Mouse (Mus musculus): ENCODE data around the gene Megf11.
"Not testable (repeated sequence)": the region's sequence is repeated elsewhere in the genome, so short reads cannot be mapped to it uniquely, and the experiment has no call there.

Gene Megf11

DNA sequence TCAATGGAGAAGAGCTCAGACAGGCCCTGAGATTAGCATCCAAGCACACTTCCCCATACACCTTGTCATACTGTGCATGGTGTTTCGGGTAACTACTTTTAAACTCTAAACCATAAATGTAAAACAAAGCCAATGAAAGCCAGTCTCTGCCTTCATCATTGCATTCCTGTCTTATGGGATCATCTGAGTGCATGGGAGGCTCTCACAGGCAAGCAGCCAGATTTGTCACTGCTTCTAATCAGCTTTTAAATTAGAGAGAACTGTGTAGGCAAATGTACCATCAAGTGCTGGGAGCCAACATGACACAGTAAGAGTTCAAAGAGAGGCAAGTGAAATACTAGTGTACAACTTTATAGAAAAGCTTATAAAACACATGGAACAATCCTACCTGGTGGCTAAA, 316.2 kb downstream of the Megf11 start:
- DNase-seq (ENCODE audit: low spot score) = no peak

DNA sequence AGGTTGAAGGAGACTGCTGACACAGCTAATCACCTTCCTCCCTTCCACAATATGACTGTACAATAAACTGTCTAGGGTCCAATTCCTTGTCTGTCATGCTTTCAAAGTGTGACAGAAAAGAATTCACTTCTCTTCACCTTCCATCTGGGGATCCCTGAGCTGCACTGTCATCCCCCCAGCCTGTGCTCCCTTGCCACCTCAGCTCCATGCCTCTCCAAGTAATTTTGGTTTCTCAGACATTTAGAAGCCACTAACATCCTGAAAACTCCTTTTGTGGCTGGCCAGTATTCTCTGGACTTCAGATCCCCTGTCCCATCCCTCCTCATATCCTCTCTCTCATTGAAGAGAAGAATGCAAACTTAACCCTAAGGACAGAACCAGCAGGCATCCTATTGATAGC, 317.0 kb downstream of the Megf11 start:
- DNase-seq (ENCODE audit: low spot score) = no peak

DNA sequence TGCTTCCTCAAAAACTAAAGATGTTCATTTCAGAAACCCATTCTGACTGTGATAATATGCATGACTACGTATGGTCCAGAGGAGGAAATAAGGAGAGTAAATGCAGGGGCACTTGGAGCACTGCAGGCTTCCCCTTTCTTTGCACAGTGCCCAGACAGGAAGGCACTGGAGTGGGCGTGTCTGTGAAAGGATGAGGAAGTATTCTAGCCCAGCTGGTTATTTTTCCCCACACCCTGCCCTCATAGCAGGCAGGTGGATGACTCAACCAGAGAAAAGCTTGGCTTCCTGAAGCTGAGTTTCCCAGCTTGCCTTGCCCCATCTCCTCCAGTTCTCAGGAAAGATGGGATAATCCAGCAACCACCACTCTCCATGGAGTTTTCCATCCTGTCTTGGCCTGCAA, 317.5 kb downstream of the Megf11 start:
- DNase-seq (ENCODE audit: low spot score) = no peak

DNA sequence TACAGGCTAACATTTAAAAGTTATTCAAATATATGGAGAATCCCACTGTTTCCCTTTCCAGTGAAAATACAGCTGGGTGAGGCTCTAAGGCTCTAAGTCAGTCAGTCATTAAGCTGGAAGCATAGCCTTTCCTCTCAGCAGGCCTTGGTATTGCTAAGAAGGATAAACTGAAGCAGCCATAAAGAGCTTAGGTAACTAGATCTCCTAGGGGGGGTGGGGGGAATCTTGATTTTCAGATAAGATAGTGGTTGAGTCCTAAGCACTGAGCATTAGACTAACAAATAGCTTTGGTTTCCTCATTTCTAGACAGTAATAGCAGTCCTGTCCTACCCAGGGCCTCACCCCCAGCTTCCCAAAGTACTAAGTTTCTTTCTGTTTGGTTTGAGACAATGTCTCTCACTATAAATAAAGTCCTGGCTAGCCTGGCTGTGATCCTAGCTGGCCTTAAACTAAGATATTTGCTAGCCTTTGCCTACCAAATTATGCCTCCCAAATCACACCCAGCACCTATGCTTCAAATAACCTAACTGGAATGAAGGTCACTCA, 318.1 kb downstream of the Megf11 start:
- no peak for DNase-seq (ENCODE audit: low spot score)

DNA sequence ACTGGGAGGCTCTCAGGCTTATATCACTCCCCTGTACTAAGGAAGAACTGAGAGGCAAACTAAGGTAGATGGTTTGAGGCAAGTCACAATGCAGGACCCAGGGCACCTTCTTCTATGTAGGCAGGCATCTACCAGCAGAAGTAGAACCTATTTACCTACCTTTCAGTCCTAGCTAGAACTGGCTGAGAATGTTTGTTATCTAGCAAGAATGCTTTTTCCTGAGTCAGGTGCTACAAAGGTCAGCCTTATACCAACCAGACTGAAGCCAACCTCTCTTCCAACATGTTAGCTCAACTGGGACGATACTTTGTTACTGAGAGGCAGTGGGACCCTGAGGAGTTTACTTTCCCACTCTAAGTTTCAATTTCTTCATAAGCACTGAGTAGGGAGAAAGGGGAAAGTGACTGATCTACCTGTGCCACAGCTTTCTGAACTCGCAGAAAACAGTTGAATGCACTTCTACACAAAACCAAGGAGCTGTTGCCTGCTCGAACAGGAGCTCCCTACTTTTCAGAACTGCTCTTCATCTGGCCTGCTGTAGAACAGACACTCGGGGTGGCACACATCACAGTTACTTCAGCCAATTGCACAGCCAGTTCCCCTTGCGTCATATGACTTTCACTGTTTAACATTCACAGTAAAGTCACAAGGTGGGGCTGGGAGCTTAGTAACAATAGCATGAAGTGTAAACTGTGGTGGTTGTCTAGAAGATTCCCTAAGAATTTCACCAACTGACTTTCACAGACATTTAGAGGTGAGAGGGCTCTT, 318.8 kb downstream of the Megf11 start:
- peak; percentile 6 for DNase-seq (ENCODE audit: low spot score)

DNA sequence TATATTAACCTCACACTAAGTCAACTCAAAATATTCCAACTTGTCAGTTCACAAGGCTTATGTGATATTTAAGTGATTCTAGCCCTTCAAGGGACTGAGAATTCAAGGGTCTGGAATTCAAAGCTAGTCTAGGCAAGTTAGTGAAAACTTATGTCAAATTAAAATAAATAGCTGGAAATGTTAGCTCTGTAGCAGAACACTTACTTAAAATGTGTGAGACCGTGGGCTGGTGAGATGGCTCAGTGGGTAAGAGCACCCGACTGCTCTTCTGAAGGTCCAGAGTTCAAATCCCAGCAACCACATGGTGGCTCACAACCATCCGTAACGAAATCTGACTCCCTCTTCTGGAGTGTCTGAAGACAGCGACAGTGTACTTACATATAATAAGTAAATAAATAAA, 324.9 kb downstream of the Megf11 start:
- not testable (repeated sequence) for DNase-seq (ENCODE audit: low spot score)

DNA sequence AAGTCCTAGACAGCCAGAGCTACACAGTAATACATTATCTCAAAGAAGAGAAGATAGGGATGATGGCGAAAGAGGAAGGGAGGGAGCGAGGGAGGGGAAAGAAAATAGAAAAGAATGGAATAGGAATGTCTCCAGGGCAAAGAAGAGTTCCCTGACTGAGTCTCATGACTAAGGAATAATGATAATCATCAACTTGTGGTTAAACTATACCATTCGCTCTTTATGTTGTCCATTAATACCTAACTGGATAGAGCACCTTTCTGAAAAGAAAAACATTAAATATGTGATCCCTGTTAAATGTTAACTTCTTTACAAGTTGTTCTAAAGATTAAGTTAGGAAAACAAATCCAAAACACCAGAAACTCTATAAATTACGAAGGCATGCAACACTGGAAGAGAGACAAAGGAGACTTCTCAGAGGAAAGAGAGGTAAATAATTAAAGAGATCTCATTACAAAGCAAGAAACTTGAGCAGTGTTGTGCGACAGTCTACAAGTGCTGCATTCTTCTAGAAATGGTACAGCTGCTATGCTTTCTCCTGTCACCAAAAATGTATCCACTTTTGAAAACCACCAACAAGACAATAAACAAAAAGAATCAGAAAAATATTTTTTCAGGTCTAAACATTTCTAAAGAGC, 334.2 kb downstream of the Megf11 start:
- DNase-seq (ENCODE audit: low spot score) = no peak

DNA sequence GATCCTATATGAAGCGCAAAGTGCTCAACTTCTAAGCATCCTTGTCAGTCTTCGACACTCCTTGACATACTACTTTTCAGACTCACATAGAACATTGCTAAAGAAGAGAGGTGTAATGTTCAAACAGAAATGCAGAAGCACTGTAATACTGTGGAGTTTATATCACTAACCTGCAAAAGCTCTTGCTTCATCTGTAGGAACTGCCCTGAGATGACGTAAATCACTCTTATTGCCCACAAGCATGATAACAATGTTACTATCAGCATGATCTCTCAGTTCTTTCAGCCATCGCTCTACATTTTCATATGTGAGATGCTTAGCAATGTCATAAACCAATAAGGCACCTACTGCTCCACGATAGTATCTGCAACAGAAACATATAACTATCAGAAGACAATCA, 341.0 kb downstream of the Megf11 start:
- DNase-seq (ENCODE audit: low spot score) = no peak

DNA sequence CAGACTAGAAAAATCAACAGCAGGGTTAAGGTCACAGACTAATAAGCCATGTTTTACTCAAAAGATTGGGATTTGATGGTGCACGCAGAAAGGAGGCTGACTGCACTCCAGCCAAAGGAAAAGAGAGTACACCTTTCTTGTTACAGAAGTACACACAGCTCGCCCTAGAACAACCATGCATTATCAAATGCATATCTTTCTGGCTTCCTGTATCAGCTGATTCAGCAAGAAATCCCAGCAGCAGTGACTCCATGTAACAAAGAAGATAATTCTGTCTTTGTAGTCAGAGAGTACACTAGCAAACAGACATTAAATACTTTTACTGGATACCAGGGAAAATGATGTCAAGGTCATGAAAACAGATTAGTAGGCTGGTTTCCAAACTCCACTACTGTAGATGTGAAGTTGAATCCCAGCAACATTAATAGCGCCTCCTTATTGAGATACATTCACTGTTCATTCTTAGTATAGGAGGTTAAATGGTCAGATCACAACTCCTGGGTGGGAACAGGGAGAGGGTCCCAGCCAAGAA, 345.7 kb downstream of the Megf11 start:
- no peak for DNase-seq (ENCODE audit: low spot score)

DNA sequence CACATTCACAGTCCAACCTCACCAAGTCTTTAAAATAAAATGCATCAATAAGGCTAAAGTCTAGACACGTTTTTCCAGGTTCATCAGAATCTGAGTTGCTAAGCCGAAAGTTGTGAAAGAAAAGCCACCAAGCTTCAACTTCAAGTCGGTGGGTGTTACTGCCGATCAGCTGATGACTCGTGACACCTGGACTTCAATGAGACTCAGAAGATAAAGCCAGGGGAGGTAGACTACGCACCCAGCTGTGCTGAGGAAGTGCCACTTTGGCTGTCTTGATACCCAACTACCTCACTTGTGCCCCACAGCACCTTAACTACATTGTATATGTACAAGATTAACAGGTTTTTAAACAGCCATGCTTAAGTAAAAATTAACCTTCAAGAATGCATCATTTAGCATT, 348.7 kb downstream of the Megf11 start:
- DNase-seq (ENCODE audit: low spot score) = no peak

DNA sequence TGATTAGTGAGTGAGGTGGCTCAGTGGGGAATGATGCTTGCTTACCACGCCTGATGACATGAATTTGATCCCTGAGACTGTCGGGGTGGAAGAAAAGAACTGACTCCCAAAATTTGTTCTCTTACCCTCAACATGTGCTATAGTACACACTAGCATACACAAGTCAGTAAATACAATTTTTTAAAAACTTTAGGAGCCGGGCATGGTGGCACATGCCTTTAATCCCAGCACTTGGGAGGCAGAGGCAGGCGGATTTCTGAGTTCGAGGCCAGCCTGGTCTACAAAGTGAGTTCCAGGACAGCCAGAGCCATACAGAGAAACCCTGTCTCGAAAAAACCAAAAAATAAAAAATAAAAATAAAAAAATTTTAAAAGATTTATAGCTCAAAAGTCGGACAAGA, 349.6 kb downstream of the Megf11 start:
- not testable (repeated sequence) for DNase-seq (ENCODE audit: low spot score)

DNA sequence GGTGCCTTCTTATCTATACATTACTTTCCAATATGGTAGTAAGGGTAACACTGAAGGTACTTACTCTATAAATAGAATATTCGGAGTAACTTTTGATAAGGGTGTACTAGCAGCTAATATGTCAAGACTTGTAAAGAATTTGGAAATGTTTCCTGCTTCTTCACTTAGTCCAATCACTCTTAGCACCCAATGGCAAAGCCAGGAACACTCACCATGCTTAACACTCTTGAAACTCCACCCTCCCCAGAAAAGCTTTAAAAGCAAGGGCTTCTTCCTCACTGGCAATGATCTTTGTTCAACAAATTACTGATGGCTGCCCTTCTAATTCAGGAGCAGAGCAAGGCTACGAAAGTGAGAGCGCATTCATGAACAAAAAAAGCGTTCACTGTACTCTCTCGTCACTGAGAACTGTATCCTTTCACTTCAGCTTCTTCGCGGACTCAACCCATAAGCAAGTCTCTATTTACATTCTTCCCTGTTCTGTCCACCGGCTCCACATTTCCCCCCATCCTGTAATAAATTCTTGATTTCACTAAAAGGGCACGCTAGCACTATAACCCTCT, 350.7 kb downstream of the Megf11 start:
- no peak for DNase-seq (ENCODE audit: low spot score)

DNA sequence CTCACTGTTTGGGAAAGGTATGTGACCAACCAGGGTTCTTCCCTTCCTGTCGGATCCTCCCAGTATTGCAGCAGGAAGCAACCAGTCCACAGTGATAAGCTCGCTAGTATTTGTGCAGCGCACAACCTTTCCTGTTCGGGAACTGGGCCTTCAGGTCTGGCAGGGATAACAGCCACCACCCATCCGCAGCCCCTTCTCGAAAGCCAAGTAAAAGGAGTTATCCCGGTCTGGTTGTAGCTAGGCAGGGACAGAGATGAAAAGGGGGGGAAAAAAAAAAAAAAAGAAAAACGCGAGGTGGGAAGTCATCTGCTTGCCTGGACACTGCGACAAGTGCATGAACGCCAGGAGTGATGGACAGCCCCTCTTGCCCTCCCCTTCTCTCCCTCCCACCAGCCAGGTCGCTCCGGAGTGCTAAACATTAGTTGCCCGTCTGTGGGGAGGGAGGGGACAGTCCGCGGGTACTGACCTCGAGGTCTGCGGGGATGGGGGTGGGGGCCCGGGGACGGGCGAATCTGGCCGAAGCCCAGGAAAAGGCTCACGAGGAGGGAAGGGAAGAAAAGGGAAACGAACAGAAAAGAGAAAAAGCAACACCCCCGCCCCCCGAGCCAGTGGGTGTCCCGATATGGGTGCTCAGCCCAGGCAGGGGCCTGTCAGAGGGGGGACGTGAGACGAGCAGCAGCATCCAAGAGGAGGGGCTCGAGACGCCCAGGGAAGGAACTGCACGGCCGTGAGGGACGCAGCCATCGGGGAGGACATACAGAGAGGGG, 351.4 kb downstream of the Megf11 start:
- DNase-seq (ENCODE audit: low spot score) = peak; percentile 72

DNA sequence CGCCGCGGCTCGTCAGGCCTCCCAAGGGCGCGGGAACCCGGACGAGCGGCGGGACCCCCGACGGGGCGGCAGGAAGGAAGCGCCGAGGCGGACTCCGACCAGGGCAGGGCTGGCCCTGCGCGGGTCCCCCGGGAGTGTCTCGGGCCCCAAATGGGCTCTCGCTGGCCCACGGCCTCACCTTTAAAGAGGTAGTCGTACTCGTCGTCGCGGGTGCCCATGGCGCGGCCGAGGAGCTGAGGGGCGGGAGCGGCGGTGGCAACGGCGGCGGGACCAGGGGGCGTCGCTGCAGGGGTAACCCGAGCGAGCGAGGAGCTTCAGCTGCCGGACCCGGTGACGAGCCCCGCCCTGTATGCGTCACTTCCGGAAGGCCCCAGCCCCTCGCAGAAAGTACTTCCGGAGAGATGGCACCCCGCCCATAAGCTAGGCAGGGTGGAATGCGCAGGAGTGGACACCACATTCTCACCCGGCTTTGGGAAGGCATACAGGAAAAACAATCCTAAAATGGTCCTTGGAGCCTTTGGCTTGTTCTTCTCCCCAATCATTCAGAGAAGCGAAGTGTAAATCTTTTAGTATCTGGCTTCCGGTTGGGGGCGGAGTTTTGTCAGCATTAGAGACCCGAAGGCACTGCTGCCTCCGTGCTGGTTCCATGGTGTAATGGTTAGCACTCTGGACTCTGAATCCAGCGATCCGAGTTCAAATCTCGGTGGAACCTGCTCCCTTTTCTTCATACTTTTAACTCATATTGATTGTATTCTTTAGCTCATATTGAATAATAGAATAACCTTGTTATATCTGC, 352.2 kb downstream of the Megf11 start, which contains the start of gene Rab11a:
Gene Rab11a, minus strand, starts transcription at position 353 of the 796 bp plus-strand sequence.
- peak; percentile 94 for DNase-seq (ENCODE audit: low spot score)

DNA sequence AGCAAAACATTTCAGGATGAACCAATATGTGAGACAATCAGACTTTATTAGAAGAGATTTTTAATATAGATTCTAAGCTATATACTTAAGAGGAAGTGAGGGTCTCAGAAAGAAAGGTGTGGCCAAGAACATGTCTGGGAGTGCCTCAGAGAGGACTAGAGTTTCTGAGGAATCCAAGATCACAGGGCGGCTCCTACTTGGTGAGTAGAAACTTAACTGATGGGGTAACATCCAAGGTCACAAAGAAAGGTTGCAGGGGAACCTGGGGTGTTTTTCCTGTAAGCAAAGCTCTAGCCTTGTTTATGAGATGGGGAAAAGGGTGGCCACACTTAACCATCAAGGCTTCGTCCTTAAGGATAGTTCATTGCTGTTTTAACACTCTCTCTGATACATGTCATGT, 353.6 kb downstream of the Megf11 start:
- no peak for DNase-seq (ENCODE audit: low spot score)

DNA sequence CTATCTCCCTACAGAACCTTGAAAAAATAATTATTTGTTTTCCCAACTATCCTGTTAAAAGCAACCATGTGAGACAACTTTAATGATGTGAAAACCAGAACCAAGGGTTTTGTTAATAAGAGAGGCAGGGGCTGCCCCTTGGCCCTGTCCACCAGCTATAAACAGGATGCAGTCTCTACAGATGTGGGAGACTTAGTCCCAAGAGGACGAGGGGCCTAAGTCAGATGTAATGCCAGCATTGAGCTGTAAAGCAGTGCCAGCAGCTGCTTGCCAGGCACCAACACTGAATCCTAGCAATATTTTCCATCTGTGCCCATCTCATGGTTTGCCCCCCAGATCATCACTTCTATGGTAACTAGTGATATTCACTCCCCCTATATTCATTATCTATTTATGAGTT, 357.0 kb downstream of the Megf11 start:
- DNase-seq (ENCODE audit: low spot score) = no peak

DNA sequence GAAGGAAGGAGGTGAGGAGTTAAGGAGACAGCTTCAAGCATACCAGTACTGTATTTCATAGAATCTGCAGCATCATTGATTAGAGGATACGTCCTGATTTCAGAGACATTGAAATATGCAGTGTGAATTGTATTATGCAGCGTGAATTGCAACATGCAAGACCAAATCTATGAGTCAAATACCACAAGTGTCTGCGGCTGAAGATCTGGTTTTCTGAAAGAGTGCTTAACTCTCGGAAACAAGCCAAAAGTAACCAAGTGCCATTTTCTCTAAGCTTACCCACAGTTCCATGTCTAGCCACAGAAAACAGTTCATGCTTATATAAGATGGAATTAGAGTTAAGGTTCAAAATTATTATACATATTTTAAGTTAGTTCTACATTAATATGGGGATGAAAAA, 362.3 kb downstream of the Megf11 start:
- DNase-seq (ENCODE audit: low spot score) = no peak

DNA sequence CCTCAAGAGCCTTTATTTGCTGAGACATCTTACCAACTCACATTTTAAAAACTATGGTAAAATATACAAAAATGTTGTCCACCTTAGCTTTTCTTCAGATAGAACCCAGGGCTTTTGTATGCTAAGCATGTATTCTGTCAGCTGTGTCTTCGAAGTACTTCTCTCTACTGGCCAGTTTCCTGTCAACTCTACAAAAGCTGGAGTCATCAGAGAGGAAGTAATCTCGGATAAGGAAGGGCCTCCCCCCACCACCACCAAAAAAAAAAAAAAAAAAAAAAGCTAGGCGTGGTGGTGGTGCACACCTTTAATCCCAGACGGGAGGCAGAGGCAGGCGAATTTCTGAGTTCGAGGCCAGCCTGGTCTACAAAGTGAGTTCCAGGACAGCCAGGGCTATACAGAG, 363.9 kb downstream of the Megf11 start:
- no peak for DNase-seq (ENCODE audit: low spot score)

DNA sequence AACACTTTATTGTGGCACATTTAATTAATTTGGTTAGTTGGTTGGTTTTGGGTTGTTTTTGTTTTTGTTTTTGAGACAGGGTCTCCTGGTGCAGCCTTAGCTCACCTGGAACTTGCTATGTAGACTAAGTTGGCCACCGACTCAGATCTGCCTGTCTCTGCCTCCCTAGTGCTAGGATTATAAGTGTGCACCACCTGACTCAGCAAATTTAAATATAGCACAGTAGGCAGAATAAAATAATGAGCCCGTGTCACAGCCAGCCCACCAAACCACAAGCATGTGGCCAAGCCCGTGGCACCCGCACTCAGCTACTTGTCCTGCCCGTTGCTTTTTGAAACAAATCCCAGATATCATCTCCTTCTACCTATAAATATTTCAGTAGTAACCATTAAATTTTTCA, 367.1 kb downstream of the Megf11 start:
- no peak for DNase-seq (ENCODE audit: low spot score)

DNA sequence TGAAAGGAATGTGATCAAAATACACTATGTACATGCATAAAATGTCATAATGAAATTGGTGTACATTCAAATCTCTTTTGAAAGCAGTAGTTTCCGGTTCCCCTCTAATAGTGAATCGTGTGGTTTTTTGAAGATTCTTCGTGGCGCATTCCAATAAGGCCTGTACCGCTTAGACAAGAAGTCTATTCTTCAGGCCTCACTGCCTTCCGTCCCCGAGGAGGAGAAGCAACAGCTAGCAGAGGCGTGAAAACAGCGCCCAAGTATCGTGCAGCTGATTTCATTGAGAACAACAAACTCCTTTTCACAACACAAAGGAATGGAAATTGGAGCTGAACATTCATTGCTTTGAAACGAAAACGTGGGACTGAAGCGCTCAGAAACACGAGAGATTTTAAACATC, 372.6 kb downstream of the Megf11 start:
- DNase-seq (ENCODE audit: low spot score) = no peak
